Mouse (Mus musculus): ENCODE data around the gene 1700061G19Rik. TPM values are rescaled to one million over a fixed set of nuclear protein-coding genes. Genes with fewer than 3 reads are reported as not detected.
A peak's percentile ranks its signal among the peaks of the same experiment; 100 is the strongest.

Gene 1700061G19Rik
- polyA plus RNA-seq, 1 experiment: 8.0 TPM

GRCm38 (mm10) chr17:56929530-56929929, 54.3 kb downstream of the 1700061G19Rik start:
- Histone ChIP-seq H3K9ac (ENCODE audit: low read depth, poor library complexity, severe bottlenecking) (no peak overlapping the region), H3K27me3 (ENCODE audit: control insufficient read depth, insufficient read depth, low read length, poor library complexity, severe bottlenecking) (no peaks in the 10 kb centered on the region), H3K9me3 (replicated peaks; ENCODE audit: control insufficient read depth, insufficient read depth, low read length, poor library complexity, severe bottlenecking) (no peaks in the 10 kb centered on the region), H3K27ac (ENCODE audit: insufficient read depth, low read length) (no peak overlapping the region), H3K4me3 (ENCODE audit: low read depth, low read length) (no peak overlapping the region), H3K36me3 (ENCODE audit: control insufficient read depth, insufficient read depth, low read length, poor library complexity, severe bottlenecking) (no peaks in the 10 kb centered on the region), H3K4me1 (ENCODE audit: control insufficient read depth, insufficient read depth, low read length) (peaks cover 3% of the 10 kb centered on the region)
- TF ChIP-seq EP300 (IDR thresholded peaks at IDR 0.05; ENCODE audit: insufficient read depth, low read depth, low read length): no peak
- TF ChIP-seq POLR2A (IDR thresholded peaks at IDR 0.05; ENCODE audit: insufficient read depth, low read length): no peak
- TF ChIP-seq CTCF (IDR thresholded peaks at IDR 0.05; ENCODE audit: low read depth, low read length): no peak

- Histone ChIP-seq H3K4me3 (ENCODE audit: low read depth, low read length) (no peak overlapping the region), H3K9me3 (replicated peaks; ENCODE audit: control insufficient read depth, insufficient read depth, low read length, poor library complexity, severe bottlenecking) (no peaks in the 10 kb centered on the region), H3K36me3 (ENCODE audit: control insufficient read depth, insufficient read depth, low read length, poor library complexity, severe bottlenecking) (no peaks in the 10 kb centered on the region), H3K27me3 (ENCODE audit: control insufficient read depth, insufficient read depth, low read length, poor library complexity, severe bottlenecking) (no peaks in the 10 kb centered on the region), H3K4me1 (ENCODE audit: control insufficient read depth, insufficient read depth, low read length) (peaks cover 3% of the 10 kb centered on the region), H3K9ac (ENCODE audit: low read depth, poor library complexity, severe bottlenecking) (no peak overlapping the region), H3K27ac (ENCODE audit: insufficient read depth, low read length) (no peak overlapping the region)
- TF ChIP-seq CTCF (IDR thresholded peaks at IDR 0.05; ENCODE audit: low read depth, low read length) (no peak), POLR2A (IDR thresholded peaks at IDR 0.05; ENCODE audit: insufficient read depth, low read length) (no peak), EP300 (IDR thresholded peaks at IDR 0.05; ENCODE audit: insufficient read depth, low read depth, low read length) (no peak)
Measured at GRCm38 (mm10) chr17:56930026-56930425, 54.7 kb downstream of the 1700061G19Rik start.

- Histone ChIP-seq H3K36me3 (ENCODE audit: control insufficient read depth, insufficient read depth, low read length, poor library complexity, severe bottlenecking) (no peaks in the 10 kb centered on the region), H3K9ac (ENCODE audit: low read depth, poor library complexity, severe bottlenecking) (no peak overlapping the region), H3K4me1 (ENCODE audit: control insufficient read depth, insufficient read depth, low read length) (peaks cover 3% of the 10 kb centered on the region), H3K4me3 (ENCODE audit: low read depth, low read length) (no peak overlapping the region), H3K9me3 (replicated peaks; ENCODE audit: control insufficient read depth, insufficient read depth, low read length, poor library complexity, severe bottlenecking) (no peaks in the 10 kb centered on the region), H3K27ac (ENCODE audit: insufficient read depth, low read length) (no peak overlapping the region), H3K27me3 (ENCODE audit: control insufficient read depth, insufficient read depth, low read length, poor library complexity, severe bottlenecking) (no peaks in the 10 kb centered on the region)
- no peak for TF ChIP-seq POLR2A (IDR thresholded peaks at IDR 0.05; ENCODE audit: insufficient read depth, low read length)
- no peak for TF ChIP-seq CTCF (IDR thresholded peaks at IDR 0.05; ENCODE audit: low read depth, low read length)
- TF ChIP-seq EP300 (IDR thresholded peaks at IDR 0.05; ENCODE audit: insufficient read depth, low read depth, low read length): no peak
Measured at GRCm38 (mm10) chr17:56933395-56933794, 58.1 kb downstream of the 1700061G19Rik start.

- peaks cover 3% of the 10 kb centered on the region for H3K4me1 ChIP-seq (ENCODE audit: control insufficient read depth, insufficient read depth, low read length)
- peak overlapping the region; percentile 92 for H3K4me3 ChIP-seq (ENCODE audit: low read depth, low read length)
- no peak overlapping the region for H3K27ac ChIP-seq (ENCODE audit: insufficient read depth, low read length)
- H3K9ac ChIP-seq (ENCODE audit: low read depth, poor library complexity, severe bottlenecking): peak overlapping the region; percentile 98
- no peaks in the 10 kb centered on the region for H3K27me3 ChIP-seq (ENCODE audit: control insufficient read depth, insufficient read depth, low read length, poor library complexity, severe bottlenecking)
- no peaks in the 10 kb centered on the region for H3K9me3 ChIP-seq (replicated peaks; ENCODE audit: control insufficient read depth, insufficient read depth, low read length, poor library complexity, severe bottlenecking)
- no peaks in the 10 kb centered on the region for H3K36me3 ChIP-seq (ENCODE audit: control insufficient read depth, insufficient read depth, low read length, poor library complexity, severe bottlenecking)
- TF ChIP-seq EP300 (IDR thresholded peaks at IDR 0.05; ENCODE audit: insufficient read depth, low read depth, low read length): no peak
- no peak for TF ChIP-seq CTCF (IDR thresholded peaks at IDR 0.05; ENCODE audit: low read depth, low read length)
- no peak for TF ChIP-seq POLR2A (IDR thresholded peaks at IDR 0.05; ENCODE audit: insufficient read depth, low read length)
Measured at GRCm38 (mm10) chr17:56934545-56935330, 59.5 kb downstream of the 1700061G19Rik start.

GRCm38 (mm10) chr17:56935363-56936131, 60.3 kb downstream of the 1700061G19Rik start, which contains the start of gene Mllt1:
Gene Mllt1 (minus strand): TSS chr17:56935415.
- Histone ChIP-seq H3K9ac (ENCODE audit: low read depth, poor library complexity, severe bottlenecking) (peak within 1 kb of the TSS; percentile 98), H3K9me3 (replicated peaks; ENCODE audit: control insufficient read depth, insufficient read depth, low read length, poor library complexity, severe bottlenecking) (no peaks in the 10 kb centered on the region), H3K36me3 (ENCODE audit: control insufficient read depth, insufficient read depth, low read length, poor library complexity, severe bottlenecking) (no peaks in the 10 kb centered on the region), H3K4me1 (ENCODE audit: control insufficient read depth, insufficient read depth, low read length) (peaks cover 3% of the 10 kb centered on the region), H3K4me3 (ENCODE audit: low read depth, low read length) (peak within 1 kb of the TSS; percentile 92), H3K27ac (ENCODE audit: insufficient read depth, low read length) (peak within 1 kb of the TSS; percentile 33; the same call in 1 of the 2 replicates), H3K27me3 (ENCODE audit: control insufficient read depth, insufficient read depth, low read length, poor library complexity, severe bottlenecking) (no peaks in the 10 kb centered on the region)
- TF ChIP-seq POLR2A (IDR thresholded peaks at IDR 0.05; ENCODE audit: insufficient read depth, low read length) (no peak), CTCF (IDR thresholded peaks at IDR 0.05; ENCODE audit: low read depth, low read length) (peak; percentile 76), EP300 (IDR thresholded peaks at IDR 0.05; ENCODE audit: insufficient read depth, low read depth, low read length) (no peak)
